Mouse (Mus musculus) layer of hippocampus, adult 6 months (tissue): ENCODE measurements around the gene Tbc1d19. TPM values are rescaled to one million over a fixed set of nuclear protein-coding genes. Genes with fewer than 3 reads are reported as not detected.

Experiments
- long read RNA-seq, 2 experiments: library from polyadenylated mRNA; unstranded; transcript quantifications; one replicate each; pipeline ENCODE4 v2.0.0; 2019 to 2020
- polyA plus RNA-seq: library from polyadenylated mRNA; unstranded; fragments of <200 nt; fragmentation: Nextera tagmentation; gene quantifications from 2 replicates; pipeline ENCODE4 v1.2.3, GENCODE M21; 2021

The Tbc1d19 gene
- 25.2 and 26.7 TPM in 2 replicates for polyA plus RNA-seq
- long read RNA-seq, experiment 1, transcript Tbc1d19-201 (21 exons, 2,273 nt), result major isoform, 36 of 60 reads
- long read RNA-seq, experiment 1, partial matches to known transcripts, result 8 of 60 reads
- long read RNA-seq, experiment 1, other reads (novel, unspliced or antisense), result 14 of 60 reads
- long read RNA-seq, experiment 2, transcript Tbc1d19-201 (21 exons, 2,273 nt), result major isoform, 108 of 162 reads
- long read RNA-seq, experiment 2, transcript Tbc1d19-205 (21 exons, 2,242 nt), result minor isoform, 8 of 162 reads
- long read RNA-seq, experiment 2, partial matches to known transcripts, result 4 of 162 reads
- long read RNA-seq, experiment 2, other reads (novel, unspliced or antisense), result 42 of 162 reads

DNA sequence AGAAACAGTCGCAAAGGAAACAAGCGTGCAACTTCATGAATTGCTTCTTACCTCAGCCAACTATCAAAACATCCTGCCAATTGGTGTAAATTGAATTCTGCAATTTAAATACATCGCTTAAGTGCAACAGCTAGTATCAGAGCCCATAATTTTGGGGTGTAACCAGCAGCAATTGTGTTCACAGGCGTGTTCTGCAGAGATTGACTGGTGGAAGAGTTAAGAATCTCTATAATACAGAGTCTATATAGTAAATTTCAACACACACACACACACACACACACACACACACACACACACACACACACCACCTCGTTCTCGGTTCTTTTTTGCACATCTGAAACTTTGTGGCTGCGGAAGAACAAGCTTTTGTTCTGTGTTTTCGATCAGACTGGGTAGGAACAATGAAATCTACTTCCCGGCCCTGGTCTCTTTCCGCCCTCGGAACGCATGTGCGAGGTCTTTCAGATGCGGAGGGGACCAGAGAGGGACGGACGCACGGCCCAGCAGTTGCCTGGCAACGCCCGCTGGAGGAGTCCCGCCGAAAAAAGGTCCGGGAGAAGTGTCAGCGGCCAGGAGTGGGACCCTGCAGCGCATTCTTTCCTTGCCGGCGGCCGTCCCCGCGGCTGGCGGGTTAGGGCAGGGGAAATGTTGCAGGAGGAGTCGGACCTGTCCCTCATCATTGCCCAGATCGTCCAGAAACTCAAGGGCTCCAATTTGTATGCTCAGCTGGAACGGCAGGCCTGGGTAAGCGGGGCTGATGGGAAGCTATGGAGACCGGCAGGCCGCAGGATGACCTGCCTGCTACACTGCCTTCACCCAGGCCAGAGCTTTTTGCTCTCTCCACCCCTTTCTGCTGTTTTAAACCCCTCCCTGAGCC, at the start of gene Tbc1d19:
Tbc1d19 (plus strand) TSS at position 492 of the 877 bp plus-strand sequence.

Other genes with a start within 250 kb of the Tbc1d19 start
- 0.04 and 0.05 TPM in 2 replicates for gene Cckar, start 101.9 kb upstream of the Tbc1d19 start, polyA plus RNA-seq
- gene Stim2, start 188.9 kb downstream of the Tbc1d19 start, polyA plus RNA-seq, result 17.6 and 23.1 TPM in 2 replicates